ENCODE assay signal across 8 mouse cellular contexts in genomic region chr2:165195411-165196182, GRCm38 (mm10). TPM values are rescaled to one million over a fixed set of nuclear protein-coding genes. Genes with fewer than 3 reads are reported as not detected.
DNase-seq lines count a peak whose midpoint lies in the region; ATAC-seq lines count a peak whose summit lies in the region.
"Had no signal": no experiment of that assay in that cellular context is flagged by ENCODE, and none has a peak within 500 bp of the region (broad histone marks: within the 10 kb centered on the region; RNA-seq: fewer than 3 reads in every experiment).

No protein-coding gene starts in this region.

- H3K9ac ChIP-seq in lung, embryonic 16.5 days (ENCODE audit: low read length), result no peak overlapping the region
- no peak overlapping the region for H3K9ac ChIP-seq in embryonic facial prominence, embryonic 15.5 days
- peak overlapping the region; percentile 33; the same call in 1 of the 2 replicates for H3K9ac ChIP-seq in intestine, embryonic 16.5 days (ENCODE audit: low read depth, low read length)

- H3K27me3 ChIP-seq in lung, embryonic 16.5 days (ENCODE audit: control insufficient read depth, insufficient read depth, low read depth, low read length), result peaks cover 16% of the 10 kb centered on the region
- peaks cover 54% of the 10 kb centered on the region for H3K27me3 ChIP-seq in embryonic facial prominence, embryonic 15.5 days
- H3K27me3 ChIP-seq in intestine, embryonic 16.5 days (replicated peaks; ENCODE audit: control insufficient read depth, insufficient read depth, low read length), result peaks cover 10% of the 10 kb centered on the region; the same call in 1 of the 2 replicates

- no peak overlapping the region for H3K4me2 ChIP-seq in lung, embryonic 16.5 days (ENCODE audit: low read depth, low read length)
- peak overlapping the region; percentile 41 for H3K4me2 ChIP-seq in embryonic facial prominence, embryonic 15.5 days (replicated peaks)
- peak overlapping the region; percentile 7; the same call in 1 of the 2 replicates for H3K4me2 ChIP-seq in intestine, embryonic 16.5 days (ENCODE audit: low read depth, low read length)

- WGBS in lung, embryonic 16.5 days, result 6% methylated on average over 32 of the region's 32 CpGs
- 4% methylated on average over 32 of the region's 32 CpGs for WGBS in embryonic facial prominence, embryonic 15.5 days
- WGBS in intestine, embryonic 16.5 days, result 7% methylated on average over 32 of the region's 32 CpGs

- H3K4me3 ChIP-seq in lung, embryonic 16.5 days (ENCODE audit: low read length), result no peak overlapping the region
- H3K4me3 ChIP-seq in embryonic facial prominence, embryonic 15.5 days (replicated peaks), result peak overlapping the region; percentile 8; the same call in 1 of the 2 replicates
- H3K4me3 ChIP-seq in intestine, embryonic 16.5 days (ENCODE audit: low read length), result 0 out of 2 replicates have a peak overlapping the region, but pooled peaks have one; percentile 15

- H3K27ac ChIP-seq in lung, embryonic 16.5 days (ENCODE audit: low read length), result no peak overlapping the region
- H3K27ac ChIP-seq in embryonic facial prominence, embryonic 15.5 days (replicated peaks), result peak overlapping the region; percentile 17; the same call in 1 of the 2 replicates
- H3K27ac ChIP-seq in intestine, embryonic 16.5 days (ENCODE audit: low read length), result peak overlapping the region; percentile 15; the same call in 1 of the 2 replicates

- no peaks in the 10 kb centered on the region for H3K36me3 ChIP-seq in lung, embryonic 16.5 days (ENCODE audit: control insufficient read depth, insufficient read depth, low read length)
- H3K36me3 ChIP-seq in embryonic facial prominence, embryonic 15.5 days, result no peaks in the 10 kb centered on the region
- no peaks in the 10 kb centered on the region for H3K36me3 ChIP-seq in intestine, embryonic 16.5 days (ENCODE audit: control insufficient read depth, insufficient read depth, low read length)

- H3K4me1 ChIP-seq in lung, embryonic 16.5 days (replicated peaks; ENCODE audit: control insufficient read depth, insufficient read depth, low read length), result no peaks in the 10 kb centered on the region; the same call in 1 of the 2 replicates
- H3K4me1 ChIP-seq in embryonic facial prominence, embryonic 15.5 days, result peaks cover 18% of the 10 kb centered on the region
- H3K4me1 ChIP-seq in intestine, embryonic 16.5 days (ENCODE audit: control insufficient read depth, insufficient read depth, low read length), result peaks cover 10% of the 10 kb centered on the region

- DNase-seq in lung, adult 18-20 months, result no peak
- peak; percentile 71 for DNase-seq in retina, embryonic 14.5 days (ENCODE audit: low spot score)
- DNase-seq in thymus, postnatal 14 days, result no peak

- H3K9me3 ChIP-seq in lung, embryonic 16.5 days (ENCODE audit: control insufficient read depth, low read length), result no peaks in the 10 kb centered on the region
- H3K9me3 ChIP-seq in embryonic facial prominence, embryonic 15.5 days (replicated peaks), result no peaks in the 10 kb centered on the region
- no peaks in the 10 kb centered on the region for H3K9me3 ChIP-seq in intestine, embryonic 16.5 days (ENCODE audit: control insufficient read depth, low read length)

- peak; percentile 26; the same call in 1 of the 2 replicates for ATAC-seq in lung, embryonic 16.5 days (ENCODE audit: low read depth)
- ATAC-seq in embryonic facial prominence, embryonic 15.5 days (ENCODE audit: insufficient number of reproducible peaks, low FRiP score, low TSS enrichment, low read depth), result peak; percentile 76
- ATAC-seq in intestine, embryonic 16.5 days, result peak; percentile 42
- ATAC-seq in erythroid progenitor cell, adult 5-6 weeks (replicated peaks; ENCODE audit: low FRiP score, poor library complexity, severe bottlenecking), result no peak

RNA-seq across cellular contexts. Expression of gene Cdh22, which starts 39.1 kb away (rescaled TPM):
- 0.67 and 0.88 TPM in 2 replicates for polyA plus RNA-seq in lung, embryonic 16.5 days (2015; fragmentation: Nextera tagmentation; extraction: Ambion mirVana)
- polyA plus RNA-seq in embryonic facial prominence, embryonic 15.5 days (2015; fragmentation: Nextera tagmentation; extraction: Ambion mirVana), result 0.83 and 1.0 TPM in 2 replicates
- polyA plus RNA-seq in intestine, embryonic 16.5 days (2015; fragmentation: Nextera tagmentation; extraction: Ambion mirVana), result 0.40 and 0.50 TPM in 2 replicates
- not detected in 2 replicates for total RNA-seq in erythroid progenitor cell, adult 5-6 weeks (2015; ENCODE audit: low replicate concordance)
- not detected in 2 replicates for total RNA-seq in erythroid progenitor cell, adult 5-6 weeks (2017; ENCODE audit: low replicate concordance)
- polyA plus RNA-seq: liver, embryonic 16.5 days had no signal
